Mouse (Mus musculus) liver, adult 2 months (tissue): ENCODE data around the gene Cdkl1. TPM values are rescaled to one million over a fixed set of nuclear protein-coding genes. Genes with fewer than 3 reads are reported as not detected.

ENCODE experiments used
- DNase-seq: peaks from one replicate; pipeline ENCODE4 v3.0.0-alpha.2; 2011; ENCODE audit warnings: low read depth, low spot score; ENCODE audit errors: extremely low read depth
- H3K27ac ChIP-seq: fragments of 200-500 bp; replicated peaks from 2 replicates; pipeline ENCODE4 v1.5.1; 2012; ENCODE audit warnings: low read depth, mild to moderate bottlenecking, control low read depth, inconsistent platforms, low read length; ENCODE audit not compliant: insufficient read depth
- H3K27me3 ChIP-seq: fragments of 200-500 bp; 2 replicates; pipeline ENCODE4 v1.6.1; 2012; ENCODE audit warnings: mild to moderate bottlenecking, moderate library complexity, low read length, inconsistent platforms; ENCODE audit not compliant: control insufficient read depth, insufficient read depth
- H3K36me3 ChIP-seq: fragments of 200-500 bp; 2 replicates; pipeline ENCODE4 v1.6.1; 2012; ENCODE audit warnings: low read length, inconsistent platforms; ENCODE audit not compliant: control insufficient read depth, insufficient read depth
- H3K4me1 ChIP-seq: fragments of 200-500 bp; 2 replicates; pipeline ENCODE4 v1.6.1; 2011; ENCODE audit warnings: low read length; ENCODE audit not compliant: control insufficient read depth, insufficient read depth
- H3K4me3 ChIP-seq: fragments of 200-500 bp; 2 replicates; pipeline ENCODE4 v1.5.1; 2011; ENCODE audit warnings: low read depth, mild to moderate bottlenecking, control low read depth, low read length, moderate library complexity; ENCODE audit not compliant: insufficient read depth
- H3K79me2 ChIP-seq: fragments of 200-500 bp; 2 replicates; pipeline ENCODE4 v1.6.1; 2012; ENCODE audit warnings: inconsistent platforms, mild to moderate bottlenecking, low read length, moderate library complexity; ENCODE audit not compliant: control insufficient read depth, insufficient read depth
- H3K9ac ChIP-seq: fragments of 200-500 bp; 2 replicates; pipeline ENCODE4 v1.6.1; 2012; ENCODE audit warnings: low read depth, mild to moderate bottlenecking, control low read depth, inconsistent platforms, low read length
- CTCF ChIP-seq: fragments of 200-500 bp; IDR thresholded peaks from 2 replicates; pipeline ENCODE4 v1.5.1; 2011; ENCODE audit warnings: low read depth, low read length, control low read depth
- POLR2A ChIP-seq: fragments of 200-500 bp; IDR thresholded peaks from 2 replicates; pipeline ENCODE4 v1.6.1; 2011; ENCODE audit warnings: low read length, control low read depth; ENCODE audit not compliant: insufficient read depth; ENCODE audit errors: extremely low read depth
- WGBS: fragments of 180-500 bp; shearing (Covaris S2); methylation state at CpG from one replicate; pipeline ENCODE4 v1.1.7; 2018; 5-methylcytosine and 5-hydroxymethylcytosine counted together
- polyA plus RNA-seq: library from polyadenylated mRNA; depleted of rRNA; stranded (reverse); fragments of >200 nt; gene quantifications from 2 replicates; pipeline ENCODE4 v1.2.3, GENCODE M21; 2012
- total RNA-seq: library from RNA; depleted of rRNA; stranded (reverse); fragments of >200 nt; gene quantifications from 2 replicates; pipeline ENCODE4 v1.2.3, GENCODE M21; 2014

Gene Cdkl1
- total and polyA plus RNA-seq, 2 experiments, result 0.05 to 0.28 TPM

DNA sequence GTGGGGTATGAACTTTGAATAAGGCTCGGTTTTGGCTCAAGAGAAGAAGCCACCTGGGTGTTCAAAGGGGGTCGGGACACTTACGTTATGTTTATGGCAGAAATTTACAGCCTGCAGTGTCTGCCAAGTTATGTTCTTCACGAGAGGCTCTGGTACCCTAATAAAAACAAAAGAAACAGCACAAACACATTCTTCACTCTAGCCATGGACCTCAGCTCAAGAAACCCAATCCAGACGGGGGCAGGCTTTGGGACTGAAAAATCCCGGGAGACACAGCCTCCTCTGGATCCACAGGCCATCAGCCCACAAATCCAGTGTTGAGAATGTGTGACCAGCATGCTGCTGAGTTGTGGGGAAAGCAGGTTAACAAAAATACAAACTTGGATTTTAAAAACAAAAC lies 31.1 kb downstream of the Cdkl1 start:
- Histone ChIP-seq H3K27ac (no peak overlapping the region), H3K4me1 (peaks cover 12% of the 10 kb centered on the region), H3K9ac (no peak overlapping the region), H3K36me3 (no peaks in the 10 kb centered on the region), H3K27me3 (no peaks in the 10 kb centered on the region), H3K79me2 (no peaks in the 10 kb centered on the region), H3K4me3 (no peak overlapping the region)
- 87% methylated on average over 6 of the region's 6 CpGs for WGBS
- no peak for TF ChIP-seq POLR2A
- no peak for TF ChIP-seq CTCF
- no peak for DNase-seq

DNA sequence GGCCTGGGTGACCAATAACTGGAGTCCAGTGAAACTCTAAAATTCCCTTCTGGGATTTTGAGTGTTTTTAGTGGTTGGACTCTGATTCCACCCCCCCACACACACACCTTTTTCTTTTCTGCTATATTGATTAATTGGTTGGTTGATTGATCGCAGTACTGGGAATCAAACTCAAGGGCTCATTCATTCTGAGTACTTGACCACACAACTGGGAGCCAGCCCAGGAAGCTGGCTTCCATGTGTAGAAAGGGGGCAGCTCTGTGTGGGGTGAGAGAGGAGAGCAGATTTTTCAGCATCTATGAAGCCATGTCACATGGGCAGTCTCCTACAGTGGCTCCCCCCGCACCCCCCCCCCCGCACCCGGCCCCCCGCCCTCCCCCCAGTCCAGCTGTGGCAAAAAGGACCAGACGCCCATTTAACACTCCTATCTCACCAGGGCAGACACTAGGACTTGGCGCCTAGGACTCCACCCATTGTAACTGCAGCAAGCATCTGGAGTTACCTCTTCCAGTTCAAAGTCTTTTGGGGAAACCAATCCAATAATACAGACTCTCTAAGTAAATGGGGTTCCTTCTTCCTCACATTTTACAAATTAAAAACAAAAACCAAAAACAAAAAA lies 31.7 kb downstream of the Cdkl1 start:
- peak overlapping the region; percentile 4; the same call in 1 of the 2 replicates for H3K9ac ChIP-seq
- H3K4me1 ChIP-seq, result peaks cover 12% of the 10 kb centered on the region

DNA sequence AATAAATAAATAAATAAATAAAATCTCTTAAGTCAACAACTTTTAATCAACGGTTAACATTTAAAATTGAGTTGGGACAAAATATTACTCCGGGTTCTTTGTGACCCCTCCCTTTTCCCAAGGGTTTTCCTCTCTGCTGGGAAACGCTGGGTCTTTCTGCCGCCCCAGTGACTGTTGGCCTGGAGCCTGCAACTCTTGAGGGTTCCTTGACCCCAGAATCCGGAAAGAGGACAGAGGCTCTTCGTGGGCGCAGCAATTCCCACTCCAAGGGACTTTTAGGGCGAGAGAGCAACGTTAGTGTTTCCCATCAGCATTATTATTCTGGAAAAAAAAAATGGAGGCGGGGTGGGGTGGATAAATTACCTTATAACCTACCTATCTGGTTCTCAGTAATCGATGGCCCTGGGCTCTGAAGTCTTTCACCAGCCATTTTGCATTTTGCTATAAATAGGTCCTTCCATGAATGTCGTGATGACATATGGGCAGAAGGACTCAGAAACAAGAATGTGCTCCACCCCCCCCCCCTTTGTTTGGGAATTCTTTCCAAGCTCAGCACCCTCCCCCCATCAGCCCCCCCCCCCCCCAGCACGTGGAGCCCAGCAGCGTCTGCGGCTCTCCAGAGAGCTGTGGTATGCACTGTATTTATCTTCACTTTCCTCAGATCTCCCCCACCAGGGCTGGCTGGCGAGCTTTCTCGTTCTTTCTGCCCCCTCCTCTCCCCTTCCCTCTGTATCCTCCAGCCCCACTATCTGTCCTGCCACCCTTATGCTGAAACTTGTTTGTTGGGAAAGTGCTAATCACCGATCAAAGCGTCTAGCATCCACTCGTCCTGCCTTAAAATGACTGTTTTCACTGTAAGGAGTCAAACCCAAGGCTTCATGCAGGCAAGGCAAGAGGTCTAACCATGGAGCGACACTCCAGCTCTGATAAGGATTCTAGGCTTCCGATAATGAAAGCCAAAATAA lies 32.6 kb downstream of the Cdkl1 start:
- Histone ChIP-seq H3K27me3 (no peaks in the 10 kb centered on the region), H3K36me3 (no peaks in the 10 kb centered on the region), H3K4me1 (peaks cover 13% of the 10 kb centered on the region), H3K79me2 (no peaks in the 10 kb centered on the region), H3K9ac (peak overlapping the region; percentile 4), H3K4me3 (no peak overlapping the region; the same call in 1 of the 2 replicates), H3K27ac (peak overlapping the region; percentile 53)
- WGBS, result 4% methylated on average over 22 of the region's 22 CpGs
- TF ChIP-seq POLR2A (no peak), CTCF (no peak)
- peak; percentile 43 for DNase-seq

More for the DNA sequence above, 31.7 kb downstream of the Cdkl1 start:
- TF ChIP-seq CTCF, result no peak
- no peak for TF ChIP-seq POLR2A
- no peaks in the 10 kb centered on the region for H3K36me3 ChIP-seq
- DNase-seq, result peak; percentile 52
- 22% methylated on average over 7 of the region's 7 CpGs for WGBS
- H3K27ac ChIP-seq, result peak overlapping the region; percentile 53
- no peaks in the 10 kb centered on the region for H3K79me2 ChIP-seq
- H3K4me3 ChIP-seq, result no peak overlapping the region
- H3K27me3 ChIP-seq, result no peaks in the 10 kb centered on the region

DNA sequence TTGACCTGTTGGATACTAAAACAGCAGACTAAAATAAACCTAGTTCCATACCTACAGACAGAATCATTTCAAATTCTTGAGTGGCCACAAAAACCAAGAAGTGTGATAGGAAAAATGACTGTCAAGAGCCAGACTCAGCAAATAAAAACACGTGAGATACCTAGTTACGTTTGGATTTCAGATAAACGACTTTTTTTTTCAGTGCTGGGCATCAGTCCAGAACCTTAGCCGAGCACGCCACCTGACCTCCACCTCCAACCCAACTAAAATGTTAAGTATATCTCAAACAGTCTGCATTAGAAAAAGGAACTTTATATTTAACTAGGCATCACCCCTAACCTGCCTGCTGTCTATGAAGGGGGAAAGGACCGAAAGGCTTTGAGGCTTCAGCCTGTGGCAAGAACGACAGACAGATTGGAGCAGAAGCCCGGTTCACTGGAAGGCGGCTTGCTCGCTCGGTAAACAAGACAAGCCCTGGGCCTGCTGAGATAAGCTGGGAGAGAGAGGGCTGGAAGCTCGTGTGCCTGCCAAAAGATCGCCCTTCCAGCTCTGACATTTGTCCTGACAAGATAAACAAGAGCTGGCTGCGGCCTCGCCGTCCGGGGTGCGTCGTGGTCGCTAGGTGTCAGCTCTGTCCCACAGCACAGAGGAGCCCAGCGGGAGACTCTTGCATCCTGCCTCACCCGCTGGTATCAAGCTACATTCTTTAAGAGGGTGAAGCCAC lies 33.5 kb downstream of the Cdkl1 start:
- Histone ChIP-seq H3K9ac (peak overlapping the region; percentile 55; the same call in 1 of the 2 replicates), H3K4me1 (peaks cover 13% of the 10 kb centered on the region), H3K27ac (peak overlapping the region; percentile 86), H3K27me3 (no peaks in the 10 kb centered on the region), H3K4me3 (no peak overlapping the region; the same call in 1 of the 2 replicates), H3K36me3 (no peaks in the 10 kb centered on the region), H3K79me2 (no peaks in the 10 kb centered on the region)
- 3% methylated on average over 22 of the region's 22 CpGs for WGBS
- TF ChIP-seq CTCF, result peak; percentile 97
- TF ChIP-seq POLR2A, result no peak
- DNase-seq, result peak; percentile 99

DNA sequence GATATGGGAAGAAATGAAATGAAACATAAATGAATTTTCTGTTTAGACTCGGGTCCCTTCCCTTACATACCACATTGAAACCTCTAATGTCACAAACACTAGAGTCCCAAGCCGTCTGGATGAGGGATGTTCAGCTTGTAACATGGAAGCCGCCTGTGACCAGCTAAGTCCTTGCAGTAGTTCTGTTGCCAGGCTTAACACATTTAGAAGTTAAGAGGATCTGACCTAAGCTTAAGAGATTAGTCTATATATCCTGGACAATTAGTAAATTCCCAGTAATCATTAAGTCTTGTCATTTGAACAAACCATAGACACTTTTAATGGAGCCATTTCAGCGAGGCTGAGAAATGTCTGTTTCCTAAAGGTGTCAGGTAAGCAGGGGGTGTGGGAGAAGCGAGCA lies 35.1 kb downstream of the Cdkl1 start:
- DNase-seq, result no peak
- Histone ChIP-seq H3K36me3 (no peaks in the 10 kb centered on the region), H3K4me1 (peaks cover 15% of the 10 kb centered on the region), H3K79me2 (no peaks in the 10 kb centered on the region), H3K27ac (no peak overlapping the region), H3K27me3 (no peaks in the 10 kb centered on the region), H3K4me3 (no peak overlapping the region), H3K9ac (no peak overlapping the region)
- WGBS, result 91% methylated on average over 5 of the region's 5 CpGs
- TF ChIP-seq POLR2A (no peak), CTCF (no peak)
